ENCODE assay signal across 14 mouse cellular contexts in the genomic region with DNA sequence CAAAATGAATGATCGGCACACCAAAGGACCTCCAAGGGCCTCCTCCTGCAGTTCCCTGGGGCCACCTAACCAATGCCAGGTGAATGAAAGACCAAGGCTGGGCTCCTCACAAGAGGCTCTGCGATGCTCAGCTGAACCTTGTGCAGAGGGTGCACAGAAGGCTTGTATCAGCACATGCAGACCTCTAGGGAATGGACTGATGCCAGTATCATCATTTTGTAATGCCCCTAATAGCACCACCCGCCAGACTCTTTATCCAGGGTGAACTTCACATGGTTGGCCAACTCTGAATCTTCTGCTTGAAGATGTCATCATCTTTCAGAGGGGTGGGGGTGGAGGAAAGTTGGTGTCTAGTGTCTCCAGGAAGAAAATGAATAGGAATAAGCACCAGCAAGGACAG. TPM values are rescaled to one million over a fixed set of nuclear protein-coding genes. Genes with fewer than 3 reads are reported as not detected.
DNase-seq lines count a peak whose midpoint lies in the region.
"Had no signal": no experiment of that assay in that cellular context is flagged by ENCODE, and none has a peak within 500 bp of the region (broad histone marks: within the 10 kb centered on the region; RNA-seq: fewer than 3 reads in every experiment).

No protein-coding gene starts in this region.

- DNase-seq in cerebellum, adult 18-20 months: peak; percentile 13 to 26
- no peak for DNase-seq in cerebellum, adult 11-12 months
- DNase-seq in cerebellum, adult 9-10 months: peak; percentile 48
- DNase-seq in cerebellum, adult 8-10 months: no peak
- peak; percentile 10 for DNase-seq in retina, postnatal 1 day
- no peak for DNase-seq in retina, embryonic 14.5 days (ENCODE audit: low spot score)
- DNase-seq in gonadal fat pad, adult 2 months (ENCODE audit: low read depth): peak; percentile 95
- DNase-seq in frontal cortex, postnatal 25 days (ENCODE audit: low spot score in 2 of 2): no peak
- DNase-seq: adrenal gland, adult 8-10 months; adrenal gland, postnatal 14 days; B cell, adult 2 months had no signal

RNA-seq across cellular contexts. Expression of a gene that starts 16.9 kb away (rescaled TPM):
- 7.6 and 12.9 TPM in 2 replicates for polyA plus RNA-seq in gonadal fat pad, adult 2 months (2012; rRNA removed)
- polyA plus RNA-seq: activated CD4-positive, CD25-positive, alpha-beta regulatory T cell, adult 4 months; CD4-positive, CD25-positive, alpha-beta regulatory T cell, adult 4 months; G1E had no signal

Comparison
In these comparisons a context has a peak if more than half of its experiments do, and no peak if none do; other contexts are left out.
1. DNase-seq: peak in cerebellum, adult 18-20 months (2 of 2), cerebellum, adult 9-10 months (single experiment), retina, postnatal 1 day (single experiment) and gonadal fat pad, adult 2 months (single experiment); none in cerebellum, adult 11-12 months (single experiment), cerebellum, adult 8-10 months (single experiment), retina, embryonic 14.5 days (single experiment) and frontal cortex, postnatal 25 days (0 of 2).